Mouse (Mus musculus) intestine, postnatal 0 days (tissue): Measurements from ENCODE around the gene Rasal2. TPM values are rescaled to one million over a fixed set of nuclear protein-coding genes. Genes with fewer than 3 reads are reported as not detected.
A peak's percentile ranks its signal among the peaks of the same experiment; 100 is the strongest.

Source experiments
- ATAC-seq: fragments of 200-750 bp; cut with Nextera tagmentation; 2 replicates; pipeline ENCODE4 v1.8.0; 2017; ENCODE audit warnings: mild to moderate bottlenecking, moderate TSS enrichment, moderate library complexity
- H3K27ac ChIP-seq: fragments of 300-500 bp; sonication (generic); 2 replicates; pipeline ENCODE4 v1.5.1; 2014; ENCODE audit warnings: mild to moderate bottlenecking, low read depth, low read length, moderate library complexity
- H3K27me3 ChIP-seq: fragments of 300-500 bp; sonication (generic); replicated peaks from 2 replicates; pipeline ENCODE4 v1.6.1; 2014; ENCODE audit warnings: low read length, mixed read lengths; ENCODE audit not compliant: control insufficient read depth, insufficient read depth
- H3K36me3 ChIP-seq: fragments of 300-500 bp; sonication (generic); 2 replicates; pipeline ENCODE4 v1.6.1; 2014; ENCODE audit warnings: mild to moderate bottlenecking, moderate library complexity; ENCODE audit not compliant: control insufficient read depth, insufficient read depth
- H3K4me1 ChIP-seq: fragments of 300-500 bp; sonication (generic); replicated peaks from 2 replicates; pipeline ENCODE4 v1.6.1; 2014; ENCODE audit warnings: antibody characterized with exemption, low read length, mixed read lengths; ENCODE audit not compliant: control insufficient read depth, insufficient read depth
- H3K4me2 ChIP-seq: fragments of 300-500 bp; sonication (generic); replicated peaks from 2 replicates; pipeline ENCODE4 v1.6.1; 2014; ENCODE audit warnings: low read depth, mild to moderate bottlenecking, moderate library complexity
- H3K4me3 ChIP-seq: fragments of 300-500 bp; sonication (generic); 2 replicates; pipeline ENCODE4 v1.5.1; 2014; ENCODE audit warnings: low read depth, low read length
- H3K9ac ChIP-seq: fragments of 300-500 bp; sonication (generic); 2 replicates; pipeline ENCODE4 v1.6.1; 2014; ENCODE audit warnings: mild to moderate bottlenecking, low read depth, low read length
- H3K9me3 ChIP-seq: fragments of 300-500 bp; sonication (generic); 2 replicates; pipeline ENCODE4 v1.6.1; 2016; ENCODE audit warnings: mixed run types; ENCODE audit not compliant: control insufficient read depth
- CTCF ChIP-seq: sonication (generic); IDR thresholded peaks from 2 replicates; pipeline ENCODE4 v1.5.1; 2016; ENCODE audit warnings: low read depth, mild to moderate bottlenecking, control low read depth, antibody characterized with exemption, moderate library complexity
- WGBS: fragments of 180-500 bp; shearing (Covaris S2); extraction: QIAGEN DNeasy Blood & Tissue Kit; methylation state at CpG from one replicate; pipeline ENCODE4 v1.1.7; 2014; 5-methylcytosine and 5-hydroxymethylcytosine counted together
- polyA plus RNA-seq: library from polyadenylated mRNA; unstranded; fragments of >200 nt; fragmentation: Nextera tagmentation; extraction: Ambion mirVana; gene quantifications from 2 replicates; pipeline ENCODE4 v1.2.1, GENCODE M21; 2015

Rasal2 gene
- polyA plus RNA-seq, 1 experiment from 2014 or later: 5.3 TPM

DNA sequence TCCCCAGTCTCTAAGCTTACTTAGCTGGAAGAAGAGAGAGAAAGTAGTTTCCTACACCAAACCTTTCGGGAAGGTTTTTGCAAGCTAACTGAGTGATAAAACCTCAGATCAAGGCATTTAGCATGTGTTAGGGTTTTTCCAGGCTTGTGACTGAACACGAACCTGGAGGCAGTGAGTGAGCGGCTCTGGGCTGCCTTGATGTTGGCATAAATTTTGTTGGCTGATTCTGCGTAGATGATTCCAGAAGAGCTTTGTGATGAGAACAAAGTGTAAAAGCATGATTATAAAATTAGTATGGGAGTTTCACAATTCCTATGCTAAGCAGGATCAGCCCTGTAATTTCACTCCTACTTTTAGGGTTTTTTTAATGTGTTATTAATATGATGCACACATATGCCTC, 15.2 kb upstream of the Rasal2 start:
- WGBS: 96% methylated on average over 4 of the region's 4 CpGs

DNA sequence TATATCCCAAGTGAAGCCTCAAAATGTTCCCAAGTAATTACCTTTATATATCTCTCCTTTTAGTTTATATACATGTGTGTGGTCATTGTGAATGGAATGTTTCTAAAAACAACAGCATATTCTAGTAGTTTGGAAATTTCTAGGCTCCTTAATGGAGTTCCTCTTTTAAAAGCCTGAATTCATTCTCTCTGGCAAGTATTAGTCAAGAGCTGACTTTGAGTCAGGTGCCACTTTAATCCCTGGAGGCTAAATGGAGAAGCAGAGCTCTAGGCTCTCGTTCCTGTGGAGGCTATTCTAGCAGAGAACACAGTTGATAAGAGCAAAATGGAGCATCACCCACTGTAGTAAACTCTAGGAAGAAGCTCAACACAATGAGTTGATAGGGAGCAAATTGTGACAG, 14.5 kb upstream of the Rasal2 start:
- H3K9me3 ChIP-seq: no peaks in the 10 kb centered on the region
- H3K27me3 ChIP-seq: no peaks in the 10 kb centered on the region
- no peak for TF ChIP-seq CTCF
- ATAC-seq: no peak
- no peaks in the 10 kb centered on the region for H3K36me3 ChIP-seq
- 51% methylated on average over 1 of the region's 1 CpGs for WGBS
- no peak overlapping the region for H3K4me3 ChIP-seq
- no peak overlapping the region for H3K4me2 ChIP-seq
- no peak overlapping the region for H3K9ac ChIP-seq
- no peak overlapping the region for H3K27ac ChIP-seq
- no peaks in the 10 kb centered on the region; the same call in 1 of the 2 replicates for H3K4me1 ChIP-seq

More for the DNA sequence above, 15.2 kb upstream of the Rasal2 start:
- no peaks in the 10 kb centered on the region; the same call in 1 of the 2 replicates for H3K4me1 ChIP-seq
- no peak for TF ChIP-seq CTCF
- no peak overlapping the region for H3K4me2 ChIP-seq
- no peak overlapping the region for H3K4me3 ChIP-seq
- H3K9me3 ChIP-seq: no peaks in the 10 kb centered on the region
- H3K27ac ChIP-seq: no peak overlapping the region
- H3K36me3 ChIP-seq: no peaks in the 10 kb centered on the region
- no peak for ATAC-seq
- H3K27me3 ChIP-seq: no peaks in the 10 kb centered on the region
- H3K9ac ChIP-seq: no peak overlapping the region

DNA sequence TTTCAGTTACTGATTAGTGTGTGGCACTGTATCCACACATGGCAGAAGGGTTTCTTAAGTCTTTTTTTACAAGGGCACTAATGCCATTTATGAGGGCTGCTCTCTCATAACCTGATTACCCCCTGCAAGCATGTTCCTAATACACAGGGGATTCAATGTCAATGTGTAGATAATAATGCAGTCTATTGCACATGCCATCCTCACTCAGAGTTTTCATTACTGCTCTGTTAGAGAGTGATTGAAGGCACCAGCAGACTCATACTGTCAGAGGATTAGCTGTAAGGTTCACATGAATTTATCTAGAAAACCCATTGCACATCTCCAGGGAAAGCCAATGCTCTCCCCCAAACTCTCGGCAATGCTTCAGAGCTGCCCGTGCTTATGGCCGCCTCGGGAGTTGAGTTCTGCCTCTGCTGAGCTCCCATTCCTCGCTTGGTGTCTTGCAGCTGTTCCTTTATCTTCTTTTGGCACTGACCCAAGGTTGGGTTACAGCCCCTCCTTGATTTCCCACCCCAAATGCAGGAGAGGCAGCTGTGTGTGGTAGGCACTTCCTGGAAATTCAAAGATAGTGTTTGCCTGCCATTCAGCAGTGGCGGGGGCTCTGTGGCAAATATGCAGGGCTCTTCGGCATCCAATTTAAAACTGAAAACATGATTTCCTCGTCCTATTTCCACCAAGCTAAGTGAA, 13.5 kb upstream of the Rasal2 start:
- H3K4me1 ChIP-seq: no peaks in the 10 kb centered on the region; the same call in 1 of the 2 replicates
- H3K27me3 ChIP-seq: no peaks in the 10 kb centered on the region
- H3K36me3 ChIP-seq: no peaks in the 10 kb centered on the region
- H3K9ac ChIP-seq: no peak overlapping the region
- no peaks in the 10 kb centered on the region for H3K9me3 ChIP-seq
- 0 out of 2 replicates have a peak overlapping the region, but pooled peaks have one; percentile 17 for H3K4me2 ChIP-seq
- no peak overlapping the region for H3K27ac ChIP-seq
- WGBS: 51% methylated on average over 8 of the region's 8 CpGs
- no peak for TF ChIP-seq CTCF
- no peak for ATAC-seq
- no peak overlapping the region for H3K4me3 ChIP-seq

GRCm38 (mm10) chr1:157417861-157418260, 5.5 kb upstream of the Rasal2 start:
- H3K4me3 ChIP-seq: no peak overlapping the region
- no peaks in the 10 kb centered on the region for H3K9me3 ChIP-seq
- no peaks in the 10 kb centered on the region for H3K36me3 ChIP-seq
- no peak overlapping the region for H3K27ac ChIP-seq
- TF ChIP-seq CTCF: no peak
- no peak overlapping the region for H3K9ac ChIP-seq
- 63% methylated on average over 7 of the region's 7 CpGs for WGBS
- H3K4me2 ChIP-seq: no peak overlapping the region
- no peaks in the 10 kb centered on the region for H3K27me3 ChIP-seq
- no peak for ATAC-seq
- no peaks in the 10 kb centered on the region for H3K4me1 ChIP-seq

DNA sequence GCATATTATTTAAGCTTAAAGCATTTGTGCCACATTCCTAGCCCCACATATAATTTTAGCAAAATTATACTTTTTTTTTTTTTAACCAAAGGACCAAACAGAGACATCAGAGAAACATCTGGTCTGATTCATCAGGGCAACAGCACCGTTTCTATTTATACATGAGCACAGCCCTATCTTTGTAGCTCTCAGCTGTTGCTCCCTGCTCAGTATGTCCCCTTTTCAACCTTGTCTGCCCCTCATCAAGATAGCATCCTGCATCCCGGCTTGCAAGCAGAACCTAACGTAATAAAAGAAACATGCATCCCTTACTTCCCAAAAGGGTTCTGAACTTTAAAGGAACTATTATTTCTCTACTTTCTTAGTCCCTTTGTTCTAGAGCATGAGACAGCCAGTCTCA, 5.0 kb upstream of the Rasal2 start:
- 69% methylated on average over 3 of the region's 3 CpGs for WGBS
- no peak for ATAC-seq
- TF ChIP-seq CTCF: no peak
- H3K27me3 ChIP-seq: no peaks in the 10 kb centered on the region
- no peaks in the 10 kb centered on the region for H3K36me3 ChIP-seq
- H3K9me3 ChIP-seq: no peaks in the 10 kb centered on the region
- H3K27ac ChIP-seq: no peak overlapping the region
- H3K4me1 ChIP-seq: no peaks in the 10 kb centered on the region
- H3K9ac ChIP-seq: no peak overlapping the region
- no peak overlapping the region for H3K4me2 ChIP-seq
- H3K4me3 ChIP-seq: no peak overlapping the region

DNA sequence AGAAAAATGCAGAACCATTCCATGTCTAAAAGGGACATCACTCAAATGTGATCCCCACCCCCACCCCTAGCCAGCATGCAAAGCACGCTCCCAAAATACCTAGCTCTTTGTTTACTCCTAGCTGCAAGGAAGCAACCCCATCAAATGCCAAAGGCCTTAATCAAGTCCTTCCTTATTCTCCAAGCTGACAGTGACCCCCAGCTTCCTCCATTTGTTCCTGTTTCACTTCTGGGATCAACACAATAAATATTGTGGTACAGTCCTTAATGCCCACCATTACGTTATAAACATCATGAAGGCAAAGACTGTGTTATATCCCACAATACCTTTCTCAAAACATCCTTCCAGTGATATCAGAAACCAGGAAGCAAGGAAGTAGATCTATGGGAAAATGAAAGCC, 4.2 kb upstream of the Rasal2 start:
- ATAC-seq: no peak
- WGBS: 83% methylated on average over 2 of the region's 2 CpGs

More for the DNA sequence above, 4.2 kb upstream of the Rasal2 start:
- Histone ChIP-seq H3K4me3 (no peak overlapping the region), H3K27ac (no peak overlapping the region), H3K4me1 (no peaks in the 10 kb centered on the region), H3K4me2 (no peak overlapping the region), H3K9ac (no peak overlapping the region), H3K9me3 (no peaks in the 10 kb centered on the region), H3K27me3 (no peaks in the 10 kb centered on the region), H3K36me3 (no peaks in the 10 kb centered on the region)
- no peak for TF ChIP-seq CTCF
